Mouse (Mus musculus) spleen, embryonic (tissue): ENCODE measurements at regions not wholly inside any gene's neighbourhood (a gene's known extent, or its start where the extent isn't known, plus 50 kb on each side); places are given as distances from the start of the nearest gene placed in this dataset.

ENCODE experiments used
- CTCF ChIA-PET: fragments of 350-600 bp; sonication (Branson Sonifier 250); formaldehyde crosslinking; loops from one replicate; lab custom pipeline; 2022; lab: Charles Lee

- CTCF ChIA-PET: no interaction called here
These were observed 60.4 kb downstream of the Aipl1 start for GRCm38 (mm10) chr11:71976724-71977481.

DNA sequence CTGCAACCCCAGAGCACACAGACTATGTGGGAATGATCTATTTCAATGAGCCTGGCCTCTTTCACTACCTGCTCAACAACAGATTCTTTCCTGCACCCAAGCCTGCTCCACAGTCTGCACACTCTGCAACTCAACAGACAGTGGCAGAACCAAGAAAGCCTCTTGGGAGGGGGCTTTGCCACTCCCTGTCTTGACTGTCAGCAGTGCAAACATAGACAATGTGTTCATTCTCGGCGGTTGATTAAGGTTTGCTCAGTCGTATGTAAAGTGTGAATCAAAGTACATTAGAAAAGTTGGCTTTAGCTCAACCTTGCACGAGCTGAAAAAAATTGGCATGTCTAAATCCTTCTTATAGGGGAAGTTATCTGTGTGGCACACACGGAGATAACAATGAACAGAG is 66.0 kb downstream of the Aipl1 start:
- CTCF ChIA-PET: no interaction called here

- CTCF ChIA-PET: no interaction called here
These were observed 75.0 kb downstream of the Aipl1 start for GRCm38 (mm10) chr11:71962306-71962705.

- CTCF ChIA-PET: no interaction called here
These were observed 84.8 kb downstream of the Aipl1 start for GRCm38 (mm10) chr11:71952533-71952932.

- CTCF ChIA-PET: no interaction called here
These were observed 90.1 kb downstream of the Aipl1 start for GRCm38 (mm10) chr11:71947161-71947560.

GRCm38 (mm10) chr11:71945098-71945413 is 92.3 kb downstream of the Aipl1 start:
- CTCF ChIA-PET: no interaction called here

DNA sequence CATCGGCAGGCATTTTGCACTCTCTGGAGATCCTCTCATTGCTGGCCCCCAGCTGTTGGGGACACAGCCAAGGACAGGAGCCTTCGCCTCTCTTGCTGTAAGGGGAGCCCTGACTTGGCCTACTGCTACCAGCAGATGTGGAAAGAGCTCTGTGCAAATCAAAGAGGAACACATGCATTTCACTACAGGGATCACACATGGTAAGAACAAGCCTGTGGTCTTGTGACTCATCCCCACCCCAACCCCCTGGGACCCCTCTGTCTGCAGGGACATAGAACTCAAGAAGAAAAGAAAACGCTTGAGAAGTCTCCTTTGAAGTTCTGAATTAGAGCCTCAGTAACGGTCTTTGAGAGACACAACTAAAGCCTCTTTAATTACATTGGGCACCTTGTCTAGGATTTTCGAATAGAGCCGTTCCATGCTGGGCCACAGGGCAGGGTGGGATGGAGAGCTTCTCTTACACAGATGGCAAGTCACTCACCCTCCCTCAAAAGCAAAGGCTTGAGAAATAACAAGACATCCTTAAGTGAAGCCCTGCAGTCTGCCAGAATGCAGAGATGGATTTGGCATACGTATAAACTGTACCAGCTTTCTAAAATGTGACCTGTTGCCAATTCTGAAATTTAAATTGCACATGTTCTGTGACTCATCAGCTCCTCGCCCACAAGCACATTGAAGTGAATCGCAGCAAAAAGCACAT is 92.8 kb downstream of the Aipl1 start:
- CTCF ChIA-PET: no interaction called here

- CTCF ChIA-PET: interaction anchor here (0.6 kb wide), 1 partner anchor 15 kb away, joined by 3 read pairs; no protein-coding TSS in a partner anchor
These were observed 93.8 kb downstream of the Aipl1 start for GRCm38 (mm10) chr11:71943512-71943911.

DNA sequence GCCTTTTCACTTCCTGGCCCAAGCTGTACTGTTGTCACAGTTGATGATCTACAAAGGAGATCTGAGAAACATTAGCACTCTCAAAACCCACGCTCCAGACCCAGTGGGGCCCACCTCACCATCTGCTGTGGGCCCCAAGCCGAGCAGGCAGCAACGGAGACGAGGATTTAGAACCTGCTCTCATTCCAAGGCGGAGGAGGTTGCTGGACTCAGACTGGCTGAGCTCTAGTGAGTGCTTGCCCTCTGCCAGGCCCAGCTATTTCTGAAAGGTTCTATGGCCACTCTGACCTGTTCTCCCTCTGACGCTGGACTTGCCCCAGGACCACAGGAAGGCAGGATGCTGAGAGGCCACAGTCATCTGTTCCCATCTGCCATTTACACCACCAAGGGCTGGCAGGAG is 98.2 kb downstream of the Aipl1 start:
- CTCF ChIA-PET: no interaction called here

GRCm38 (mm10) chr11:71937108-71937507 is 100.2 kb downstream of the Aipl1 start:
- CTCF ChIA-PET: no interaction called here

- CTCF ChIA-PET: no interaction called here
These were observed 107.4 kb downstream of the Aipl1 start for GRCm38 (mm10) chr11:71929716-71930488.

- CTCF ChIA-PET: no interaction called here
These were observed 122.6 kb downstream of the Aipl1 start for GRCm38 (mm10) chr11:71914665-71915064.

DNA sequence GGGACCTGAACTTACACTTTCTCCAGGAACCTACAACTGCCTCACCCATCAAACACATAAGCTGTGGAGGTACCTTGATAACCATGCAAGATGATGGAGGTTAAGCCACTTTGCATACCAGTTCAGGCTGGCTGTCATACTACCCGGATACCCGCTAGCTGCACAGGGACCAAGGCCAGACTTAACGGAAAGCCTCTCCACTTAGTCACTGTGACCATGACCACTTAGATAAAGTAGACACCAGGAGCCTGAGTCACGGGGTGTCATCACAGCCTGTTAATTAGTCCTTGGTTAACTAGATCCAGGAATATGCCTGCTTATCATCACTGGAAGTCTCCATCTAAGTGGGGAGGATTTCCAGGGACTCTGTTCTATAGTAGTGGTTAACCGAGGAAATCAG is 124.7 kb downstream of the Aipl1 start:
- CTCF ChIA-PET: no interaction called here

DNA sequence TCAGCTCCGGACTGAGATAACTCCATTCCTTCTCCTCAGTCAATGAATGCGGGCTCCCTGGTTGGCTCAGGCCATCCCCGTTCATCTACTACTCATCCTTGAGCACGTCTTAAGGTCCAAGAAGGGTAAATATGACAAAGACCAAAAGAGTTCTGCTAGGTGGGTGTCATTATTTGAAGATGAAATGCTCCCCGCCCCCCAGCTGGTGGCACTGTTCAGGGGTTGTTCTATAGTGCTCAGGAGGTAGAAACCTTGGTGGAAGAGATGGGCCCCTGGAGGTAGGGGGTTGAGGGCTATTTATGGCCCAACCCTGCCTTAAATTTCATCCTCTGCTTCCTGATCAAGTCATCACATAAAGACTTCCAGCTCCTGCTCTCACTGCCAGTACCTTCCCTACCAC is 126.0 kb downstream of the Aipl1 start:
- CTCF ChIA-PET: no interaction called here

DNA sequence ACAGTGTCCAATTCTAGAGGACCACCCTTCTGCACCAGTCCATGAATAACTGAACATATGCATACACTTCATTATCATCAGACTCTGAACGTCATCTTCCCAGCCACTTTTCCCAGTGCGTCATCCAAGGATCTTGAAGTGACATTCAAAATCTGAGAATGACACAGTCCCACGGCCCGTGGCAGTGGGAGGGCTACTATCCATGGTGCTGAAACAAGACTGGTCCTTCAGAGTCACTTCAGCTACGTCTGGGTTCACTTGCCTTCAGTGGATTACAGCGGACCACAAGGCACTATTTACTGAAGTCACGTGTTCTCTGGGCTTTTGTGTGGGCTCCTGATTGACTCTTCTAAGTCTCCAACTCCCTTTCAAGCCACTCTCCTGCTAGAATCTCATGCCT is 128.7 kb downstream of the Aipl1 start:
- CTCF ChIA-PET: no interaction called here

GRCm38 (mm10) chr11:71903020-71903410 is 134.3 kb downstream of the Aipl1 start:
- CTCF ChIA-PET: no interaction called here

DNA sequence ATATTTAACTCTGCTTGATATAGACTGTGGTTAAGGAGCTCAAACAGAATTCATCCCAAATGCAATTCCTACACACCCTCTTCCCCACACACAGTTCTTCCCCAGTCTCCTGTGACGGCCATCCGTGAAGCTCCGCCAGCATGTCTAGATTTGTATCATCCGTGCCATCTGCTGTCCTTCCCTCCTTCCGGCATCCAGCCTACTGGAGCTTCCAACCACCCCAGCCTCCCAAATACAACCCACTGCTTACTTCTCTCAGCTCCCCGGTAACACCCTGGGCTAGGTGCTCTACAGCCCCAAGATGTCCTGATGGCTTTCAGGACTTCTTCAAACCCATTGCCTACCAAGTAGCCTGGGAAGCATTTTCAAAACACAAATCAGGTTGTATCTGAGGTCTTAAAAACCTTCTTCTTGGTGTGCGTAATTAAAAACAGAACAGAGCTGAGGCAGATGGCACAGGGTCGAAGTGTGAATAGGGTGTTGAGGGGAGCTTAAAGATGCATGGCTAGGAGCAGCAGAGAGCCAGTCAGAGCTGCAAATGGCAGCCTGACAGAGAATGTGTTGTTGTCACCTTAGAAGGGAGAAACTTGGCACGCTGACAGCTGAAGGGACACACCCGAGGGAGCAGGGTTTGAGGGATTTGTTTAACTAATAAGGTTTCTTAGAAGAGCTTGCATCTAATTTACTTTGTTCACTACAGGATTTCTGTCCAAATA is 134.8 kb downstream of the Aipl1 start:
- CTCF ChIA-PET: no interaction called here

- CTCF ChIA-PET: no interaction called here
These were observed 136.5 kb downstream of the Aipl1 start for GRCm38 (mm10) chr11:71900816-71901215.

DNA sequence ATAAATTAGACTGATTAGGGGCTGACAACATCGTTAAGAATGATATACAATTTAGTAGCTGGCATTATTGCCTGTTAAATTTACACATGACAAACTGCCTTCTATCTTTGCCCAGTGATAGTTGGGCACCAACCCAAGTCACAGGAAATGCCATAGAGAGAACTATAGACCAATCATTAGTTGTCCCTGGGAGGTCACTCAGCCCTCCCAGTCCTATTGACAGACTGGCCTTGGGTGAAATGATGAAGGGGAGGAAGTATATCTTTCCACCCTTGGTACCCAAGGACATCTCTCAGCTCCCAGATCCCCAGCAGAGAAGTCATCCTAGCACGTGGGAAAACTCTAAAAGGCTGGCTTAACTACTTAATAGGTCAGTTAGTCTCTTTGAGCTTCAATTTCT is 139.8 kb downstream of the Aipl1 start:
- CTCF ChIA-PET: no interaction called here

DNA sequence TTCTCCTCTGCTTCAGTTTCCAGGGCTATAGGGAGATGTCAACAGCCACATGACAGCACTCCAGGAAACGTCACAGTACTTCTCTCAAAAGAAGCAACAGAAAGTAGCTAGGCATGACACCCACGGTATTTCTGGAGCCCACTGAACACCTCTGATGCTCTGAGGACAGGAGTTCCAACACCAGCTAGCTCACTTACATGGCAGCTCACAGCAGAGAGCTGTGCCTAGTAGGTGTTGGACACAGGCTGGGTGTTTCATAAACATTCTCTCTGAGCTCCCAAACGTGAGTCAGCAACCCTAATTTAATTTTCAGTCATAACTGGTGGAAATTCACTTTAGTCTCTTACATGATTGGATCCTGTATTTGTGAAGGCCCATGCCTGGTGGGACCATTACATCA is 140.2 kb downstream of the Aipl1 start:
- CTCF ChIA-PET: no interaction called here

DNA sequence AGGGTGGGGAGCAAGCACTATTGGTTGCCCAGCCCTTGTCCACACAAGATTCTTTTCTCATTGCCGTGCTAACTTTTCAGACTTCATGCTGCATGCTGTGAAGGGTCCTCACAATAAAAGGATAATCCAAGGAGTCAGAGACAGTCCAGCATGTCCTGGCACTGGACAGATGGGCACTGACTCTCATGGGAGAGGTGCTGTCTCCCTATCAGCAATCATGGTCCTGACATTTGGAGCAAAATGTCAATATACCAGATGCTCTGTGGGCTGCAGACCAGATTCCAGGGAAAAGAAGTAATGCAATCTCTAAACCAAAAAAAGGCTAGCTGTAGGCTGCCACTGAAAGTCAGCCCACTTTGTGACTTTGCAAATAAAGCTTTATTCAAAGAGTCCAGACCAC is 141.5 kb downstream of the Wscd1 start:
- CTCF ChIA-PET: no interaction called here

DNA sequence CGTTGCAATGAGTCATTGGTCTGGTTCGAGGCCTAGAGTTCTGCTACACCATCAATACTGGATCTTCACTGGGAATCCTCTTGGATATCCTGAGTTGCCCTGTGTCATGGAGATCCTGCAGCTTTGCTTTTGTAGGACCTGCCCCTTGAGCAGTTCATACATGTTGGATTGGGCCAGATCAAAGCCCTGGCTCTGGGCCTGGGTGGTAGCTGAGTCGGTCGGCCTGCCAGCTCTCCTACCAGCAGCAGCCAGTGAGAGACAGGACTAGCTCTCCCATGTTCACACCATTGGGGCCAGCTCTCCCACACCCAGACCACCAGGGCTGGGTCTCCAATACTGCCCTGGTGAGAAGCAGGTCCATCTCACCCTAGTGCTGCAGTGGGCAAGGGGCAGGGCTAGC is 139.4 kb downstream of the Wscd1 start:
- CTCF ChIA-PET: no interaction called here
